Mouse (Mus musculus) liver, embryonic 14.5 days (tissue): ENCODE results near the gene Msrb1. TPM values are rescaled to one million over a fixed set of nuclear protein-coding genes. Genes with fewer than 3 reads are reported as not detected.
A peak's percentile ranks its signal among the peaks of the same experiment; 100 is the strongest.

Experiments
- ATAC-seq: fragments of 200-750 bp; cut with Nextera tagmentation; 2 replicates; pipeline ENCODE4 v1.8.0; 2017; ENCODE audit warnings: moderate number of reproducible peaks, mild to moderate bottlenecking, moderate library complexity; ENCODE audit not compliant: insufficient read depth
- DNase-seq, 3 experiments: peaks; one replicate each; pipeline ENCODE4 v3.0.0-alpha.2; 2012 to 2013; ENCODE audit warnings: low read depth in 3 of 3, low spot score in 3 of 3
- H3K27ac ChIP-seq: fragments of 300-500 bp; sonication (generic); 2 replicates; pipeline ENCODE4 v1.5.1; 2014; ENCODE audit warnings: moderate library complexity, mild to moderate bottlenecking, control low read depth, inconsistent platforms
- H3K27me3 ChIP-seq: fragments of 300-500 bp; sonication (generic); 2 replicates; pipeline ENCODE4 v1.6.1; 2014; ENCODE audit warnings: mild to moderate bottlenecking, low read length, moderate library complexity; ENCODE audit not compliant: control insufficient read depth, insufficient read depth
- H3K36me3 ChIP-seq: fragments of 300-500 bp; sonication (generic); replicated peaks from 2 replicates; pipeline ENCODE4 v1.6.1; 2014; ENCODE audit warnings: low read depth; ENCODE audit not compliant: control insufficient read depth, insufficient read depth
- H3K4me1 ChIP-seq, 2 experiments: fragments of 200-500 bp in 1 of 2; fragments of 300-500 bp in 1 of 2; sonication (generic) in 1 of 2; replicated peaks; 2 replicates each; pipeline ENCODE4 v1.6.1; 2012 to 2014; ENCODE audit warnings: antibody characterized with exemption in 1 of 2, inconsistent platforms in 1 of 2, low read length in 1 of 2; ENCODE audit not compliant: control insufficient read depth in 2 of 2, insufficient read depth in 2 of 2
- H3K4me2 ChIP-seq: fragments of 300-500 bp; sonication (generic); 2 replicates; pipeline ENCODE4 v1.6.1; 2014; ENCODE audit warnings: low read depth, mild to moderate bottlenecking, control low read depth, moderate library complexity
- H3K4me3 ChIP-seq, 2 experiments: fragments of 200-500 bp in 1 of 2; fragments of 300-500 bp in 1 of 2; sonication (generic) in 1 of 2; 2 replicates each; pipeline ENCODE4 v1.5.1; 2012 to 2014; ENCODE audit warnings: low read depth in 2 of 2, low read length in 2 of 2, mild to moderate bottlenecking in 2 of 2, control low read depth in 1 of 2, inconsistent platforms in 1 of 2, moderate library complexity in 1 of 2; ENCODE audit not compliant: insufficient read depth in 1 of 2
- H3K9ac ChIP-seq: fragments of 300-500 bp; sonication (generic); replicated peaks from 2 replicates; pipeline ENCODE4 v1.6.1; 2014; ENCODE audit warnings: mild to moderate bottlenecking, control low read depth, moderate library complexity
- H3K9me3 ChIP-seq: fragments of 300-500 bp; sonication (generic); 2 replicates; pipeline ENCODE4 v1.6.1; 2016; ENCODE audit warnings: low read length, mixed read lengths; ENCODE audit not compliant: control insufficient read depth
- CTCF ChIP-seq: IDR thresholded peaks from 2 replicates; pipeline ENCODE4 v1.5.1; 2016; ENCODE audit warnings: antibody characterized with exemption, low read depth, control low read depth
- EP300 ChIP-seq: IDR thresholded peaks from 2 replicates; pipeline ENCODE4 v1.6.1; 2016; ENCODE audit warnings: antibody characterized with exemption, low read depth
- WGBS: fragments of 180-500 bp; shearing (Covaris S2); extraction: QIAGEN DNeasy Blood & Tissue Kit; methylation state at CpG from one replicate; pipeline ENCODE4 v1.1.7; 2014; ENCODE audit not compliant: insufficient replicate concordance; 5-methylcytosine and 5-hydroxymethylcytosine counted together
- polyA plus RNA-seq, 2 experiments: library from polyadenylated mRNA; depleted of rRNA in 1 of 2; stranded (reverse) in 1 of 2; unstranded in 1 of 2; fragments of >200 nt; fragmentation: Nextera tagmentation in 1 of 2; extraction: Ambion mirVana in 1 of 2; gene quantifications; 2 replicates each; pipeline versions ENCODE4 v1.2.1 to v1.2.3; 2012 to 2014

Msrb1 gene
- polyA plus RNA-seq, 2 experiments = 25.4 to 28.9 TPM

DNA sequence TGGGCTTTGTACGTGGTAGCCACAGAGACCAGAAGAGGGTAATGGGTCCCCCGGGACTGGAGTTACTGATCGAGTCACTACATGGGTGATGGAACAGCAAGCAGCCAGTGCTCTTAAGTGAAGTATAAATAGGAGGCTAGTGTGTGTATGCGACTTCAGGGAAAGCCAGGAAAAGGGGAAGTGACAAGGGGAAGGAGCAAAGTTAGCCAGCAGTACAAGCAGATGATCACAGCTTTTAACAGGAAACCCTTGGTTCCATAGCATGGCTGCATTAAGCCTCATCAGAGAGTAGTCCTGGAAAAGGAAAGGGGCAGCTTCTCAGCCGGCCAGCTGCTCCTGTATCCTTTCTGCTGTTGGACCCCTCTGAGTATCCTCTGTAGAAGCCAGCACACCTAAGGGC is 44.1 kb upstream of the Msrb1 start:
- H3K9ac ChIP-seq = no peak overlapping the region
- H3K4me2 ChIP-seq = no peak overlapping the region
- H3K4me1 ChIP-seq = peaks cover 6 to 14% of the 10 kb centered on the region in 2 experiments
- ATAC-seq (no peak), DNase-seq (no peak)
- H3K4me3 ChIP-seq = no peak overlapping the region
- 50% methylated on average over 5 of the region's 5 CpGs for WGBS
- no peak for TF ChIP-seq EP300
- peaks cover 3% of the 10 kb centered on the region for H3K36me3 ChIP-seq
- no peak overlapping the region for H3K27ac ChIP-seq
- no peaks in the 10 kb centered on the region for H3K9me3 ChIP-seq
- peaks cover 39% of the 10 kb centered on the region for H3K27me3 ChIP-seq

DNA sequence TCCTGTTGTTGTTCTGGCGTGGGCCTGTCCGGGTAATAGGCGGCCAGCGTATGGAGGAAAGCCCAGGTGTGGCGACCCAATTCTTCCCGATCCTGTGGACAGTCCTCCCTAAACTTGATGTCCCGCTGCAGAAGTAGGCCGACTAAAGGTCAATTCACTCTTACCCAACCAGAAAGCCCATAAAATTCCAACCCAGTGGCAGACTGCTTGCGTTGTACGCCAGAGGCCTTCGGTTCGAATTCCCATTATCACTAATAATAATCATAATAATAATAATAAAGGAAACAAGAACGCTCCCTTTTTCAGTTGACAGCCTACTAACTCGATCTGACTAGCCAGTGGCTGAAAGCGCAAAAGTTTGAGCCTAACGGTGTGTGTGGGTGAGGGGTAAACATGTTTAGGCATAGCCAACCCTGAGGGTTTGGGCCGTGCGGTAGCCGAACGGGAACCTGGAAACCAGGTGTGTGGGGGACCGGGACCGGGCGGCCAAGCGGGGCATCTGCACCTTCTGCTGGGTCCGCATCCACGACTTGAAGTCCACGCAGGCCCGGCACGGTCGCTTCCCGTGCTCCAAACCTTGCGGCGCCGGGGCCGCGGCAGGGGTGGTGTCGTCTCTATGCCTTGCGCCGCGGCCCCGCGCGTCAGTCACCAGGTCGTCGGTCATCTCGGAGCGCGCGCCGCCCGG is 41.0 kb upstream of the Msrb1 start:
- Histone ChIP-seq H3K27ac (peak overlapping the region; percentile 67), H3K4me2 (peak overlapping the region; percentile 80), H3K27me3 (peaks cover 8% of the 10 kb centered on the region), H3K4me3 (peak overlapping the region; percentile 83 to 96), H3K36me3 (peaks cover 3% of the 10 kb centered on the region), H3K9me3 (no peaks in the 10 kb centered on the region), H3K4me1 (peaks cover 6 to 8% of the 10 kb centered on the region in 2 experiments), H3K9ac (peak overlapping the region; percentile 80)
- no peak for TF ChIP-seq EP300
- no peak for TF ChIP-seq CTCF
- DNase-seq (no peak), ATAC-seq (peak; percentile 19)
- WGBS = 6% methylated on average over 51 of the region's 51 CpGs

DNA sequence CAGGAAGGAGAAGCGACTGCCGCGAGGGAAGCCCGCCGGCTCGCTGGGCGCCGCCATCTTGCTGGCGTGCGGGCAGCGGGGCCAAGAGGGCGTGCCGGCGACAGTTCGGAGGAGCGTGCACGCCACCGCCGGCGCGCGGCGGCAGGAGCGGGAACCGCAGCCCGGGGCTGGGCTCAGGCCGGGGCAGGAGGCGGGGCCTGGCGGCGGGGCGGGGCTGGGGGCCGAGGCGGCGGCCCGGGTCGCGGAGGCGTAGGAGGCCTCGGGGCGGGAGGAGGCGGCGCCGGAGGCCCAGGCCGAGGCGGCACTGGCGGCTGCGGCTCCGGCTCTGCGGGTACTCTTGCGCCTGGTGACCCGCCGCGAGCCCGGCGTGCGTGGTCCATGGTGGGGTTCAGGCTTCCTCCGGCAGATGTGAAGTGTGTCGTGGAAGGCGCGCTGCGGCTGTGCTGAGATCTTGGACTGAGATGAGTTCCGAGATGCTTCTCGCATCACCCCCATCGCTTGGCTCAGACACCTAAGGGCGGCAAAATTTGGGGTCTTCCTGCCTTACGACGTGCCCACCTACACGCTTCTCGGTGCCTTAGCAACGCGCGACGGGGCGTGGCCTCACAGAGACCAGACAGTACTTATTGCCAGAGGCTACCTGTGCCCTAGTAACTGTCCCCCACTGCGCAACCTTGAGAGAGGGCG is 40.3 kb upstream of the Msrb1 start, which contains the start of the genes Gfer and Noxo1:
Gene Gfer (minus strand): TSS at position 146 of the 687 bp plus-strand sequence.
Gene Noxo1 (plus strand): TSS at position 224 of the 687 bp plus-strand sequence.
- H3K27me3 ChIP-seq = peaks cover under 1% of the 10 kb centered on the region
- no peaks in the 10 kb centered on the region for H3K9me3 ChIP-seq
- ATAC-seq (peak; percentile 94), DNase-seq (peak; percentile 71 to 76 (median 75))
- H3K4me2 ChIP-seq = peak within 1 kb of the TSS; percentile 80
- peak within 1 kb of the TSS; percentile 83 to 96 for H3K4me3 ChIP-seq
- H3K27ac ChIP-seq = peak within 1 kb of the TSS; percentile 67
- WGBS = under 1% methylated on average over 76 of the region's 76 CpGs
- H3K36me3 ChIP-seq = peaks cover 3% of the 10 kb centered on the region
- peak within 1 kb of the TSS; percentile 80 for H3K9ac ChIP-seq
- H3K4me1 ChIP-seq = peaks cover 6 to 8% of the 10 kb centered on the region in 2 experiments
- no peak for TF ChIP-seq EP300
- TF ChIP-seq CTCF = peak; percentile 14; the same call in 1 of the 2 replicates

DNA sequence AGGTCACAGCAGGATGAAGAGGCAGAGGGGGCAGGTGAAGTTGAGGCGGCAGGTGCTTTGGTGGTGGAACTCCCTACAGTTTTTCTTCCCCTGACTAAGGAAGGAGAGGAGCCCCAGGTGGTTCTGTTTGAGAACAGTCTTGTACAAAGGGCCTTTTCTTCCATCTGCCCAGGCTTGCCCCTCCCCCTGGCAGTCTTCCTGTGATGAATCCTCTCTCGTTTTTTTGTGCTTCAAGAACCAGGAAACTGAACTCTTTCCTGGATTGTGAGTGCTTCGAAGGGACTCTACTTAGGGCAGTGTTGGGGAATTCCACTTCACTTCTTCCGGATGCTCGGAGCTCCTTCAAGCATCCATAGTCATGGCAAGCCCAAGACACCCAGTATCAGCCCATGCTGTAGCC is 38.5 kb upstream of the Msrb1 start:
- 24% methylated on average over 5 of the region's 5 CpGs for WGBS
- Histone ChIP-seq H3K36me3 (peaks cover 13% of the 10 kb centered on the region), H3K9me3 (no peaks in the 10 kb centered on the region), H3K4me3 (no peak overlapping the region), H3K27ac (no peak overlapping the region), H3K4me2 (no peak overlapping the region), H3K27me3 (no peaks in the 10 kb centered on the region), H3K4me1 (peaks cover 6 to 8% of the 10 kb centered on the region in 2 experiments), H3K9ac (no peak overlapping the region)
- no peak for DNase-seq
- TF ChIP-seq CTCF (no peak), EP300 (no peak)
- no peak for ATAC-seq

DNA sequence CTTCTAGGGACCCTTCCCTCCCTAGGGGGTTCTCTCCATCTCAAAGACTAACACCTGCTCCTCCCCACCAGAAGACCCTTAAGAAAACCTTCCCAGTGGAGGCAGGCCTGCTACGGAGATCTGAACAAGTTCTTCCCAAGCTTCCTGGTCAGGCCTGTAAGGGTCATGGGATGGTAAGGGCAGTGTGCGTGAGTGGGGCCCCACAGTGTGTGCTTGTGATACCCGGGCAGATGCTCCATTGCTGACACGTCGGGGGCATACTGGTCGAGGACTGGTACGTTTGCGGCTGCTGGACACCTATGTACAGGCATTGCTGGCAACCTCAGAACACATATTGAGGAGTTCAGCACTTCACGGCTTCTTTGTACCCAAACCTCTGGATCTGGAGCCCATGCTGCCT is 37.7 kb upstream of the Msrb1 start:
- DNase-seq = no peak
- no peak for ATAC-seq
- no peak overlapping the region for H3K4me2 ChIP-seq
- peaks cover 11% of the 10 kb centered on the region for H3K36me3 ChIP-seq
- no peak overlapping the region for H3K4me3 ChIP-seq
- 64% methylated on average over 9 of the region's 9 CpGs for WGBS
- H3K9ac ChIP-seq = no peak overlapping the region
- TF ChIP-seq CTCF (no peak), EP300 (no peak)
- no peak overlapping the region for H3K27ac ChIP-seq
- peaks cover 6 to 8% of the 10 kb centered on the region in 2 experiments for H3K4me1 ChIP-seq
- H3K27me3 ChIP-seq = no peaks in the 10 kb centered on the region
- H3K9me3 ChIP-seq = no peaks in the 10 kb centered on the region
